Mouse (Mus musculus): ENCODE results near the gene Olfr965. TPM values are rescaled to one million over a fixed set of nuclear protein-coding genes. Genes with fewer than 3 reads are reported as not detected.
A peak's percentile ranks its signal among the peaks of the same experiment; 100 is the strongest.
"Not testable (repeated sequence)": the region's sequence is repeated elsewhere in the genome, so short reads cannot be mapped to it uniquely, and the experiment has no call there.

Olfr965 gene
- total RNA-seq (2021) = not detected
- long read RNA-seq, experiment 1 = 0 reads
- long read RNA-seq, experiment 2 = 0 reads

GRCm38 (mm10) chr9:39711053-39711452, at the start of gene Olfr965:
Olfr965 (plus strand) TSS chr9:39711353.
- no peak for DNase-seq (ENCODE audit: low spot score in 2 of 2)

DNA sequence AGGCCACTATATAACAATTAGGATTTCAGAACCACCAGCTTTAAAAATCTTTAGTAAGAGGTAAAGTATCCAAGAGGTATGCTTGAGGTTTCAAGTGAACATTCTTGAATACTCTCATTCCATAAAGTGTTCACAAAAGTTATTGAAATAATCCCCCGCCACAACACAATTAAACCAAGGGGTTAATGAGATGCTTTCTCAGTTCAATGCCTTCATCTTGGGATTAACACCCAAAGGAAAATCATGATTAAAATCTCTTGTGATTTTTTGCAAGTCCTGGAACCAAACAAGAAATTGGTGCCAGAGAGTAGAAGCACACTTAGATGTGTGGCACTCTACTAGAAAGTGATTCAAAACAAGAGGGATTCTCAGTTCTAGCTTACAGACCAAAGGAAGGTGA, 44.2 kb upstream of the Olfr965 start, which contains the start of gene Olfr963:
Gene Olfr963 (plus strand): TSS at position 301 of the 400 bp plus-strand sequence.
- DNase-seq (ENCODE audit: low spot score in 2 of 2) = no peak

- no peak for DNase-seq (ENCODE audit: low spot score in 2 of 2)
Measured at GRCm38 (mm10) chr9:39669723-39670122, 41.4 kb upstream of the Olfr965 start.

DNA sequence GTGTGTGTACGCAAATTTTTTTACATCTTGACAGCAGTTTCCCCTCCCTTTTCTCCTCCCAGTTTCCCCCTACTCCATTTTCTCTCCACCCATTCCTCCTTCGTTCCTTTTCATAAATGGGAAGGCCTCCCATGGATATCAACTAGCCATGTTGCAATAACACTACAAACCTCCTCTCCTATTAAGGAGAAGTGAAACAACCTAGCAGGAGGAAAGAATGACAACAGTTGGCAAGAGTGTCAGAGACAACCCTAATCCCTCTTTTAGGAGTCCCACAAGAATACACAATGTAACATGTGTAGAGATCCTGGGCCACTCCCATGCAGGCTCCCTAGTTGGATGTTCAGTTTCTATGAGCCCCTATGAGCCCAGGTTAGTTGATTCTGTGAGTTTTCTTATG, 36.3 kb upstream of the Olfr965 start:
- DNase-seq (ENCODE audit: low spot score in 2 of 2) = no peak

- no peak for DNase-seq (ENCODE audit: low spot score in 2 of 2)
Measured at GRCm38 (mm10) chr9:39678557-39678956, 32.6 kb upstream of the Olfr965 start.

GRCm38 (mm10) chr9:39679280-39679679, 31.9 kb upstream of the Olfr965 start:
- peak in 1 of 2 experiments; percentile 4 for DNase-seq (ENCODE audit: low spot score in 2 of 2)

- not testable (repeated sequence) for DNase-seq (ENCODE audit: low spot score in 2 of 2)
Measured at GRCm38 (mm10) chr9:39701123-39701522, 10.0 kb upstream of the Olfr965 start.

GRCm38 (mm10) chr9:39707017-39707416, 4.1 kb upstream of the Olfr965 start, which contains the start of gene Olfr149:
Olfr149 (minus strand) TSS chr9:39707117.
- no peak for DNase-seq (ENCODE audit: low spot score in 2 of 2)

GRCm38 (mm10) chr9:39708958-39709357, 2.2 kb upstream of the Olfr965 start:
- DNase-seq (ENCODE audit: low spot score in 2 of 2) = no peak

- DNase-seq (ENCODE audit: low spot score in 2 of 2) = no peak
Measured at GRCm38 (mm10) chr9:39730678-39731077, 19.5 kb downstream of the Olfr965 start, which contains the start of gene Olfr150. Olfr150 (plus strand) TSS chr9:39730978.

GRCm38 (mm10) chr9:39740741-39741140, 29.6 kb downstream of the Olfr965 start:
- DNase-seq (ENCODE audit: low spot score in 2 of 2) = no peak

DNA sequence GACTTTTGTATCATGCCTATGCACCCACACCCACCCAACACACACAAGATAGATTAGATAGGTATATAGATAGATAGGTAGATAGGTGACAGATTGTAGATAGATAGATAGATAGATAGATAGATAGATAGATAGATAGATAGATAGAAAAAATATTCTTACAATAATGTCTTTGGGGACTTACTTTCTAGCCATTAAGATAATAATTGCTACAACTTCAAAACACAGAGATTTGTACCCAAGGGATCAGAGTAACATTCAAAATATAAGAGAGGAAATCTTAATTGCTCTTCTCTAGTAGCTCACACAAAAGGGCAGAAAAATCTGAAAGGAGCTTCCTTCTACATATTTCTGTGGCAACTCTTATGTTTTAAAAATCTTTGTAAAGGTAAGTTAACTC, 34.8 kb downstream of the Olfr965 start, which contains the start of gene Olfr967:
Gene Olfr967 (plus strand): TSS at position 301 of the 400 bp plus-strand sequence.
- DNase-seq (ENCODE audit: low spot score in 2 of 2) = no peak

DNA sequence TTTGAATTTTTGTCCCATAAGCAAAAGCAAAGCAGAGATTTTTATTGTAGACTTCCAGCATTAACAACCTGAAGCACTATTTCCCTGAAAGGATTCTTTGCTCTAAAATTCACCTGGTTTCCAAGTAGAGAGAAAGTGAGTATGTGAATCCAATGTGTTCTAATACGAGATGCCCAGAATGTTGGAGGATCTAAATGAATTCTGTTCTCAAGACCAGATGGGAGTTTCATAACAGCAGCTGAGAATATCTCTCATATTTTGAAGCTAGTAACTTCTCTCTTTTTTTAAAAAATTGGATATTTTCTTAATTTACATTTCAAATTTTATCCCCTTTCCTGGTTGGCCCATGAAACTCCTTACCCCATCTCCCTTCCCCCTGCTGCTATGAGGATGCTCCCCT, 35.3 kb downstream of the Olfr965 start:
- peak in 1 of 2 experiments; percentile 41 for DNase-seq (ENCODE audit: low spot score in 2 of 2)

Other genes starting within 250 kb of the Olfr965 start
- not detected for gene Olfr955, start 239.4 kb upstream of the Olfr965 start, total RNA-seq (2021)
- not detected for gene Olfr44, start 217.4 kb upstream of the Olfr965 start, total RNA-seq (2021)
- not detected for gene Olfr957, start 195.5 kb upstream of the Olfr965 start, total RNA-seq (2021)
- gene Olfr958, start 157.3 kb upstream of the Olfr965 start, total RNA-seq (2021) = not detected
- not detected for gene Olfr959, start 135.8 kb upstream of the Olfr965 start, total RNA-seq (2021)
- 10 to 100 TPM; 13.2 to 13.8 TPM for gene AW551984, start 107.0 kb upstream of the Olfr965 start, total RNA-seq (2021)
- not detected for gene Olfr148, start 100.7 kb upstream of the Olfr965 start, total RNA-seq (2021)
- not detected for gene Olfr960, start 90.0 kb upstream of the Olfr965 start, total RNA-seq (2021)
- not detected for gene Olfr961, start 66.3 kb upstream of the Olfr965 start, total RNA-seq (2021)
- gene Olfr963, start 44.1 kb upstream of the Olfr965 start, total RNA-seq (2021) = not detected
- not detected for gene Olfr149, start 4.2 kb upstream of the Olfr965 start, total RNA-seq (2021)
- gene Olfr150, start 19.6 kb downstream of the Olfr965 start, total RNA-seq (2021) = not detected
- gene Olfr967, start 34.9 kb downstream of the Olfr965 start, total RNA-seq (2021) = not detected
- not detected for gene Olfr968, start 71.9 kb downstream of the Olfr965 start, total RNA-seq (2021)
- gene Olfr969, start 79.6 kb downstream of the Olfr965 start, total RNA-seq (2021) = not detected
- gene Olfr970, start 97.5 kb downstream of the Olfr965 start, total RNA-seq (2021) = not detected
- not detected for gene Olfr971, start 125.5 kb downstream of the Olfr965 start, total RNA-seq (2021)
- not detected for gene Olfr972, start 155.1 kb downstream of the Olfr965 start, total RNA-seq (2021)
- gene Olfr229, start 196.0 kb downstream of the Olfr965 start, total RNA-seq (2021) = not detected
- gene Olfr974, start 226.1 kb downstream of the Olfr965 start, total RNA-seq (2021) = not detected
- not detected for gene Olfr975, start 240.7 kb downstream of the Olfr965 start, total RNA-seq (2021)
- gene Olfr976, start 249.8 kb downstream of the Olfr965 start, total RNA-seq (2021) = not detected